Mouse (Mus musculus) forebrain, embryonic 12.5 days (tissue): ENCODE data around the gene Pfdn5. TPM values are rescaled to one million over a fixed set of nuclear protein-coding genes. Genes with fewer than 3 reads are reported as not detected.

Experiments used
- ATAC-seq: fragments of 200-750 bp; cut with Nextera tagmentation; 2 replicates; pipeline ENCODE4 v1.8.0; 2017; ENCODE audit warnings: moderate TSS enrichment; ENCODE audit not compliant: low FRiP score
- H3K27ac ChIP-seq: fragments of 300-500 bp; sonication (generic); 2 replicates; pipeline ENCODE4 v1.5.1; 2016; ENCODE audit warnings: mild to moderate bottlenecking
- H3K27me3 ChIP-seq: fragments of 300-500 bp; sonication (generic); 2 replicates; pipeline ENCODE4 v1.6.1; 2016; ENCODE audit warnings: mild to moderate bottlenecking
- H3K36me3 ChIP-seq: fragments of 300-500 bp; sonication (generic); replicated peaks from 2 replicates; pipeline ENCODE4 v1.6.1; 2016; ENCODE audit warnings: mild to moderate bottlenecking
- H3K4me1 ChIP-seq: fragments of 300-500 bp; sonication (generic); 2 replicates; pipeline ENCODE4 v1.6.1; 2016
- H3K4me2 ChIP-seq: fragments of 300-500 bp; sonication (generic); 2 replicates; pipeline ENCODE4 v1.6.1; 2016; ENCODE audit warnings: mild to moderate bottlenecking, moderate library complexity
- H3K4me3 ChIP-seq: fragments of 300-500 bp; sonication (generic); replicated peaks from 2 replicates; pipeline ENCODE4 v1.5.1; 2016; ENCODE audit warnings: mild to moderate bottlenecking
- H3K9ac ChIP-seq: fragments of 300-500 bp; sonication (generic); 2 replicates; pipeline ENCODE4 v1.6.1; 2016; ENCODE audit warnings: mild to moderate bottlenecking
- H3K9me3 ChIP-seq: fragments of 300-500 bp; sonication (generic); 2 replicates; pipeline ENCODE4 v1.6.1; 2016
- WGBS: fragments of 180-500 bp; shearing (Covaris S2); methylation state at CpG from one replicate; pipeline ENCODE4 v1.1.7; 2016; 5-methylcytosine and 5-hydroxymethylcytosine counted together
- polyA plus RNA-seq: library from polyadenylated mRNA; unstranded; fragments of >200 nt; fragmentation: Nextera tagmentation; extraction: Ambion mirVana; gene quantifications from 2 replicates; pipeline ENCODE4 v1.2.1, GENCODE M21; 2016

The Pfdn5 gene
- polyA plus RNA-seq: 352 and 355 TPM in 2 replicates

DNA sequence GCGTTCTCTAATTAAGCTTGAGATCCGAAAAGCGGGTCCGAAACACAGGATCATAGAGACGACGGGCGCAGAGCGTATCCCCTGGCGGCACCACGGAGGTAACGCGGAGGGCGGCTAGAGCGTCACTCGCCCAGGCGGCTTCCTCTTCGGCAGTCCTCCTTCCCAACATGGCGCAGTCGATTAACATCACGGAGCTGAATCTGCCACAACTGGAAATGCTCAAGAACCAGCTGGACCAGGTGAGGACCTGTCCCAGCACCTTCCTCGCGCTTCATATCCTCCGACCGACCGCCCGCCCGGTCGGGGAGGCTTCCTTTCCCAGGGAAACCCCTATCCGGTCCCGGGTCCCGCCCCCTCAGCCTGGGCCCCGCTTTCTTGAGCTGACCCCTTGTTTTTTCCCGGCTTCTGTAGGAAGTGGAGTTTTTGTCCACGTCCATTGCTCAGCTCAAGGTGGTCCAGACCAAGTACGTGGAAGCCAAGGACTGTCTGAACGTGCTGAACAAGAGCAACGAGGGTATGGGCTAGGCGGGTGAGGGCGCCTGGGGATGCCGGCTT is at the start of gene Pfdn5:
Gene Pfdn5 (plus strand): TSS at position 95 of the 555 bp plus-strand sequence.
- H3K36me3 ChIP-seq: peaks cover 62% of the 10 kb centered on the region
- H3K9me3 ChIP-seq: no peaks in the 10 kb centered on the region
- H3K9ac ChIP-seq: peak within 1 kb of the TSS; percentile 87
- peak within 1 kb of the TSS; percentile 68 for H3K27ac ChIP-seq
- peak; percentile 94 for ATAC-seq
- H3K4me1 ChIP-seq: peaks cover 14% of the 10 kb centered on the region
- H3K27me3 ChIP-seq: no peaks in the 10 kb centered on the region
- peak within 1 kb of the TSS; percentile 83 for H3K4me3 ChIP-seq
- WGBS: under 1% methylated on average over 40 of the region's 40 CpGs
- peak within 1 kb of the TSS; percentile 75 for H3K4me2 ChIP-seq

DNA sequence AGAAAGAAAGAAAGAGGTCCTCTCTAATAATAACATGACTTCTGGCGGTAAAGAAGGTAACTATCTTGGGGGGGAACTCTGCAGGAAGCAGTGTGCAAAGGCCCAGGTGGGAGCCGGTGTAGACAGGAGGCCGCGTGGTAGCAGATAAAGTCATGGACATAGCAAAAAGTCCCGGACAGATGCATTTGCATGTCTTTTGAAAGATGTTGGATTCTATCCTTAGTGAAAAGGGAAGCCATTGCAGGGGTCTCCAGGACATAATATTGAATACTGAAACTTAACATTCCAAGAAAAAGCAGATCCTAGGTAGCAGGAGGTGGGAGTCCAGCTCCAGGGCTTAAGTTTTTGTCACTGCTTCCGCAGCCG is 47.2 kb upstream of the Pfdn5 start:
- peak overlapping the region; percentile 73 for H3K27ac ChIP-seq
- H3K9me3 ChIP-seq: no peaks in the 10 kb centered on the region
- H3K9ac ChIP-seq: peak overlapping the region; percentile 88
- peaks cover 18% of the 10 kb centered on the region for H3K4me1 ChIP-seq
- 35% methylated on average over 7 of the region's 7 CpGs for whole genome bisulfite sequencing
- peaks cover 18% of the 10 kb centered on the region for H3K36me3 ChIP-seq
- H3K27me3 ChIP-seq: no peaks in the 10 kb centered on the region
- H3K4me2 ChIP-seq: peak overlapping the region; percentile 93
- H3K4me3 ChIP-seq: peak overlapping the region; percentile 92
- ATAC-seq: peak; percentile 24; the same call in 1 of the 2 replicates

DNA sequence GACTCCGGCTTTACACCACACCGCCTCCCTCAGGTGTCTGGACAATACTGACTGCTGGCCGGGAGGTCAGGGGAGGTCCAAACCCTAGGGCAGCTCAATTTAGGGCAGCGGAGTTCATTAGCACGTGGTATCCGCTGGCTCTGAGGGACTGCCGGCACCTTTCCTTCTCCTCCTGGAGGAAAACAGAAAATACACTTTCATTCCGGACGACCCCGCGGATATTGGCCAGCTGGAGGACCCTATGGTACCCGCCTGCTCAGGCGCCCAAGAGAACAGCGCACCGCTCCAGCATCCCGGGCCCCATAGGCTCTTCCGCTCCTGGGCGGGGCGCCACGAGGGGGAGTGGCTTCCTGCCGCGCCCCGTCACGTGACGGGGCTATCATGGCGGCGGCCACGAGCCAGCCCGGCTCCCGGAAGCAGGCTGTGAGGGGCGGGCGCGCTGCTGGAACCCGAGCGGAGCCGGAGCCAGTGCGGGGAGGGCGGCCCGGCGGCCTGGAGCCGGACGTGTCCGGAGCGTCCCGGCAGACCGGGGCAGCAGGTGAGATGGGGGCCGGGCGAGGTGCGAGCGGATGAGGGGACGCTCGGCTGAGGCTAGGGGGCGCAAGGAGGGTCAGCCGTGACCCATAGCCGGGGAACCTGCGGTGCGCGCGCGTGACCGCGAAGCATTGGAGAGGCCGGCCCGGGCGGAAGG is 46.7 kb upstream of the Pfdn5 start, which contains the start of gene Mfsd5:
Gene Mfsd5 (plus strand): TSS at position 363 of the 691 bp plus-strand sequence.
- H3K27ac ChIP-seq: peak within 1 kb of the TSS; percentile 73
- H3K9me3 ChIP-seq: no peaks in the 10 kb centered on the region
- H3K4me1 ChIP-seq: peaks cover 18% of the 10 kb centered on the region
- H3K9ac ChIP-seq: peak within 1 kb of the TSS; percentile 88
- no peaks in the 10 kb centered on the region for H3K27me3 ChIP-seq
- WGBS: under 1% methylated on average over 65 of the region's 65 CpGs
- peak within 1 kb of the TSS; percentile 92 for H3K4me3 ChIP-seq
- ATAC-seq: peak; percentile 98
- H3K36me3 ChIP-seq: peaks cover 18% of the 10 kb centered on the region
- peak within 1 kb of the TSS; percentile 93 for H3K4me2 ChIP-seq

DNA sequence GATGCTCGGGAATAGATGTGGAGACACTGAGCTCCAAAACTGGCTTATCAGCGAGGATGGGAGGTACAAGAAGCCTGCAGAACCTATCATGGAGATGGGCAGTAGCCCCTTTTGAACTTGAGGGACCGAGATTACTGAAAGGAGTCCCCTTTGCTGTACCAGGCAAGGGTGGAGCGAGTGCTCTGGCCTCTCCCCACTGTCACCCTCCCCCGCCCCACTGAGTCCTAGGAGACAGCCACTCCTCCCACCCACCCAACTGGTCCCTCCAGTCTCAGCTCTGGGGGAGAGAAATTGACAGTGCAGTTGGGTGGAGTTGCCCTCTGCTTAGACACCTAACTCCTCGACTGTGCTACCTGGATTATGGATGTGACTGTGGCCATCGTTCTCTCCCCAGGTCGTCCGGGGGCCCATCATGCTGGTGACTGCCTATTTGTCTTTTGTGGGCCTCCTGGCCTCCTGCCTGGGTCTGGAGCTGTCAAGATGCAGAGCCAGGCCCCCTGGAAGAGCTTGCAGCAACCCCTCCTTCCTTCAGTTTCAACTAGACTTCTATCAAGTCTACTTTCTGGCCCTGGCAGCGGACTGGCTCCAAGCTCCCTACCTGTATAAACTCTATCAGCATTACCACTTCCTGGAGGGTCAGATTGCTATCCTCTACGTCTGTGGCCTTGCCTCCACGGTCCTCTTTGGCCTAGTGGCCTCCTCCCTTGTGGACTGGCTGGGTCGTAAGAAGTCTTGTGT is 46.0 kb upstream of the Pfdn5 start:
- Histone ChIP-seq H3K4me2 (peak overlapping the region; percentile 93), H3K27ac (peak overlapping the region; percentile 73), H3K27me3 (no peaks in the 10 kb centered on the region), H3K36me3 (peaks cover 18% of the 10 kb centered on the region), H3K4me1 (peaks cover 18% of the 10 kb centered on the region), H3K9me3 (no peaks in the 10 kb centered on the region), H3K4me3 (peak overlapping the region; percentile 92), H3K9ac (peak overlapping the region; percentile 88)
- WGBS: 28% methylated on average over 13 of the region's 13 CpGs
- peak; percentile 34; the same call in 1 of the 2 replicates for ATAC-seq

DNA sequence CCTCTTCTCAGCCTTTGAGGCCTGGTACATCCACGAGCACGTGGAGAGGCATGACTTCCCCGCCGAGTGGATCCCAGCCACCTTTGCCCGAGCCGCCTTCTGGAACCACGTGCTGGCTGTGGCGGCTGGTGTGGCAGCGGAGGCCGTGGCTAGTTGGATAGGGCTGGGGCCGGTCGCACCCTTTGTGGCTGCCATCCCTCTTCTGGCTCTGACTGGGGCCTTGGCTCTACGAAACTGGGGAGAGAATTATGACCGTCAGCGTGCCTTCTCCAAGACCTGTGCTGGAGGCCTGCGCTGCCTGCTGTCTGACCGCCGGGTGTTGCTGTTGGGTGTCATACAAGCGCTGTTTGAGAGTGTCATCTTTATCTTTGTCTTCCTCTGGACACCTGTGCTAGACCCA is 45.3 kb upstream of the Pfdn5 start:
- H3K4me3 ChIP-seq: peak overlapping the region; percentile 92
- no peaks in the 10 kb centered on the region for H3K27me3 ChIP-seq
- H3K36me3 ChIP-seq: peaks cover 18% of the 10 kb centered on the region
- no peak for ATAC-seq
- H3K4me1 ChIP-seq: peaks cover 18% of the 10 kb centered on the region
- peak overlapping the region; percentile 93 for H3K4me2 ChIP-seq
- H3K9ac ChIP-seq: 0 out of 2 replicates have a peak overlapping the region, but pooled peaks have one; percentile 88
- 98% methylated on average over 19 of the region's 19 CpGs for WGBS
- H3K27ac ChIP-seq: no peak overlapping the region
- H3K9me3 ChIP-seq: no peaks in the 10 kb centered on the region

DNA sequence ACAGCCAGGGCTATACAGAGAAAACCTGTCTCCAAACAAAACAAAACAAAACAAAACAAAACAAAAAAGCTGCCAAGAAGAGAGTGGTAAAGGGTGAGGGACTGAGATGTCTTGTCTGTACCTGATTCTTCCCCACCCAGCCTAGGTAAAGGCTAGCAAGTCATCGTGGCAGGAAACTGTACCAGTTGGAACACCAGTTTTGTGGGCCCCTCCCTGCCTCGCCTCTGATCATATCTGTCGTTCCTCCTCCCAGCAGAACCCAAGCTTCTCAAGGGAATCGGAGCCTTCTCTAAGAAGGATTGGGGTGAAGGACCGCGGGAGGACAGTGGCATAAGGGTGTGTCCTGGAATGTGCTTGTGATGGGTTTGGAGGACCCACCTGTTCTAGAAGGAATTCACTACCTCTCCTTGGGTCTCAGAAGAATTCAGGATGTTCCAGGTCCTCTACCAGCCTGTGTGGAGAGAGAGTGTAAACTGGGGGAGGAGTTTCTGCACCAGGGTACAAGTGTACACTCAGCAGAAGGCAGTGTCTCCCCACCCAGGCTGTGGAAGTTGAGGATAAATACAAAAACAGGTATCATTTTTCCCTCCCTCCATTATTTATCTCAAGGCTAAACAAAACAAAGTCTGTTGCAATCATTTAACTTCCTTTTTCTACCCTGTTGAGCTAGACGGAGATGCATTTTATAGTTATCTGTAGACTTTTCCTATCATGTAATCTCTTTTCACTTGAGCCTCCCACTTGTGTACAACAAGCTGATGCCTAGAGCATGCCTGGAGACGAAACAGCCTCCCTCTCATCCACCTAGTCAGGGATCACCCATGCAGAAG is 43.2 kb upstream of the Pfdn5 start:
- WGBS: 92% methylated on average over 8 of the region's 8 CpGs
- no peaks in the 10 kb centered on the region for H3K27me3 ChIP-seq
- no peaks in the 10 kb centered on the region for H3K9me3 ChIP-seq
- H3K4me3 ChIP-seq: no peak overlapping the region
- no peak overlapping the region for H3K9ac ChIP-seq
- peaks cover 18% of the 10 kb centered on the region for H3K4me1 ChIP-seq
- ATAC-seq: no peak
- H3K36me3 ChIP-seq: peaks cover 18% of the 10 kb centered on the region
- H3K4me2 ChIP-seq: no peak overlapping the region
- H3K27ac ChIP-seq: no peak overlapping the region

DNA sequence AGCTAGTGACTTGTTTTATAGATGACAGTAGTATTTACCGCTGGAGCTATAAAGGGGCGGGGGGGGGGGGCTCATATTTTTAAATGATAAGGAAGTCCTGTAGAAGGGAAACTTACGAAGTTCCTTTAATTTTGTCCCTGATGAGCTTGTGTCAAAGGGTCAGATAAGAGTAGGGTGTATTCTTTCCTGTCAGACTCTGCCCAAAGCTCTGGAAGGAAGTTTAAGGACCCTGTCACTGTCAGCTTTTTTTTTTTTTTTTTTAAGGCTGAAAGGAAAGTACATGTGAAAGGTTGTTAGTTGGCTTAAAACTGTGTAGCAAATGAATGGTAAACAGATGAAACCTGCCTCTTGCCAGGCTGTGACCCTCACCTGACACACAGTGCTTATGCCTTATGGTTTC is 42.3 kb upstream of the Pfdn5 start:
- WGBS: 79% methylated on average over 3 of the region's 3 CpGs
- no peak overlapping the region for H3K9ac ChIP-seq
- no peak overlapping the region for H3K4me2 ChIP-seq
- no peak for ATAC-seq
- no peaks in the 10 kb centered on the region for H3K9me3 ChIP-seq
- H3K36me3 ChIP-seq: peaks cover 18% of the 10 kb centered on the region
- H3K27ac ChIP-seq: no peak overlapping the region
- H3K4me1 ChIP-seq: peaks cover 18% of the 10 kb centered on the region
- H3K4me3 ChIP-seq: no peak overlapping the region
- no peaks in the 10 kb centered on the region for H3K27me3 ChIP-seq

DNA sequence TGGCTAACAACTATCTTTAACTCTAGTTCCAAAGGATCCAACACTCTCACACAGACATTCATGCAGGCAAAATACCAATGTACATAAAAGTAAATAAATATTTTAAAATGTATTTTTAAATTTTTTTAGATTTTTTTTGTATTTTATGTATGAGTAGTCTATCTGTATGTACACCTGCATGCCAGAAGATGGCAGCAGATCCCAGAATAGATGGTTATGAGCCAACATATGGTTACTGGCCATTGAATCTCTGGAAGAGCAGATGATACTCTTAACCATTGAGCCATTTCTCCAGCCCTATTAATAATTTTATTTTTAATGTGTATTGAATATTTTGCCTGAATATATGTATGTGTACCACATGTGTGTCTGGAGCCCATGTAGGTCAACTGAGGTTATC is 38.5 kb upstream of the Pfdn5 start:
- H3K27me3 ChIP-seq: no peaks in the 10 kb centered on the region

DNA sequence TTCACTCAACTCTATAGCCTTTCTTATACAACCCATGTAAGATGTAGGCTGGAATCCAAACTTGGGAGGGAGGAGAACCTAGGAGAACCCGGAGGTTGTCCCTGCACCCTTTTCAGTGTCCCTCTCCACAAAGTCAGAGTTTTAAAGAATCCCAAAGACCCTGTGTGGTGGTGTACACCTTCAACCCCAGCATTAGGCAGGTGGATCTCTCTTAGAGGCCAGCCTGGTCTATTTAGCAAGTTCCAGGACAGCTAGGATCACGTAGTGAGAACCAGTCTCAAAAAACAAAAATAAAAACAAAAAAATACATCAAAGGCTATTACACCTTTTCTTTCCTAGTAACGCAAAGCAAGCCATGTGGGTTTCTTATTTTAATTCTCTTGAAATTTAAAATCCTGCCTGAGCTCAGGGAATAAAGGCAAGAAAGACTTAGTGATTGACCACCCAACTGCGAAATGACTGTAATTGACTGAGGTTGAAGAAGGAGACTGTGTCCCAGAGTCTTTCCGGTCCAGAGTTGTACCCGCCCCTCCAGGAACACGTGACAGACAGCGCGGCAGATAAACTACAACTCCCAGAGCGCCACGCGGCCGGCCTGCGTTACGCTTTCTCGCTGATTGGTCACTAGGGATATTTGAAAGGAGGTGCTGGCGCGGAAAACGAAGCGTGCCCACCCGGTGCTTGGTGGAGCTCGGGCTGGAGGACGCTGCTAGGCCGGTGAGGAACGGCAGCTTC is 30.1 kb upstream of the Pfdn5 start, which contains the start of gene Espl1:
Gene Espl1 (plus strand): TSS at position 634 of the 735 bp plus-strand sequence.
- Histone ChIP-seq H3K27ac (0 out of 2 replicates have a peak within 1 kb of the TSS, but pooled peaks have one; percentile 31), H3K27me3 (no peaks in the 10 kb centered on the region), H3K9ac (peak within 1 kb of the TSS; percentile 63), H3K9me3 (no peaks in the 10 kb centered on the region), H3K4me3 (peak within 1 kb of the TSS; percentile 68), H3K36me3 (peaks cover 29% of the 10 kb centered on the region), H3K4me2 (peak within 1 kb of the TSS; percentile 93), H3K4me1 (peaks cover 12% of the 10 kb centered on the region)
- 7% methylated on average over 25 of the region's 25 CpGs for WGBS
- ATAC-seq: peak; percentile 99

More for the DNA sequence above, 38.5 kb upstream of the Pfdn5 start:
- no peak overlapping the region for H3K4me3 ChIP-seq
- no peak overlapping the region for H3K27ac ChIP-seq
- no peak overlapping the region for H3K9ac ChIP-seq
- 0 out of 2 replicates have a peak, but pooled peaks cover 2% of the 10 kb centered on the region for H3K36me3 ChIP-seq
- H3K4me1 ChIP-seq: no peaks in the 10 kb centered on the region
- no peak overlapping the region for H3K4me2 ChIP-seq
- no peaks in the 10 kb centered on the region for H3K9me3 ChIP-seq
- no peak for ATAC-seq

DNA sequence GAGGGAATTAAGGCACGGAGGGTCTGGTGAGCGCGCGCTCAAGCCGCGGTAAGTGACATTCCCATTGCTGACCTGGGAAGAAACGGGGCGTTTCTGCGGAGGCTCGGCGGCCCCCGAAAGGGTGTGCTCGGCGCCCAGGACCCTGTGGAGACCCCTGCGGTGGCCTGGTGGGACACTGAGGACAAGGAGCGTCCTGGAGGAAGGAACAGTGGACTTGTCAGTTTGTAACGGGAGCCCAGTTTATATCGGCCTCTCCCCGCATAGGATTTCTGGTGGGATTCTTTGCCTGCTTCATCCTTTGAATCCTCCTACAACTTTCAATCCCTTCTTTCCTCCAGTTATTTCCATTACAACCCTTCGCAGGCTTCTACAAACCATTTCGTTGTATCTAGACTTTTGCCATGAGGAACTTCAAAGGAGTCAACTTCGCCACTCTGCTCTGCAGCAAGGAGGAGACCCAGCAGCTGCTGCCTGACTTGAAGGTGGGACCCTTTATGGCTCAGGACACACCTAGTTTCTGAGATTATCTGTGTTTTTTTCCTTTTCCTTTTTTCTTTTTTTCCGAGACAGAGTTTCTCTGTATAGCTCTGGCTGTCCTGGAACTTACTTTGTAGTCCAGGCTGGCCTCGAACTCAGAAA is 29.4 kb upstream of the Pfdn5 start:
- 4% methylated on average over 24 of the region's 24 CpGs for whole genome bisulfite sequencing
- H3K27ac ChIP-seq: no peak overlapping the region
- ATAC-seq: peak; percentile 70

DNA sequence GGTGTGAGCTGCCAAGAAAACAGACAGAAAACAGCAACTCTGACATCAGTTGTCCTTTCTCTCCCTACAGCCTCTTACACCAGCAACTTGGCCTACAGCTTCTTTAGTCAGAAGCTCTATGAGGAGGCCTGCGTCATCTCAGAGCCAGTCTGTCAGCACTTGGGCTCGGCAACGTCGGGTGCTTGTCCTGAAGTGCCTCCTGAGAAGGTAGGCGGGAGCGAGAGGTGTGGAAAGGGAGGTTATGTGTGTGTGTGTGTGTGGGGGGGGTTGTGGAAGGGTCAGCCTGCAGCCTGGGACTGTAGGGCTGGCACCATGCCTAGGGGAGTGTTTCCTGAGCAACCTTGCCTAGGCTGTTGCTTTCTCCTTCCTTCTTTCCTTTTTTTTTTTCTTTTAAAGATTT is 23.4 kb upstream of the Pfdn5 start:
- Histone ChIP-seq H3K4me1 (no peaks in the 10 kb centered on the region), H3K27ac (no peak overlapping the region), H3K4me2 (no peak overlapping the region), H3K36me3 (peaks cover 87% of the 10 kb centered on the region), H3K4me3 (no peak overlapping the region), H3K9me3 (no peaks in the 10 kb centered on the region), H3K9ac (no peak overlapping the region), H3K27me3 (no peaks in the 10 kb centered on the region)
- 97% methylated on average over 6 of the region's 6 CpGs for WGBS
- ATAC-seq: no peak

More for the DNA sequence above, 29.4 kb upstream of the Pfdn5 start:
- peak overlapping the region; percentile 63 for H3K9ac ChIP-seq
- peaks cover 12% of the 10 kb centered on the region for H3K4me1 ChIP-seq
- H3K36me3 ChIP-seq: peaks cover 36% of the 10 kb centered on the region
- H3K27me3 ChIP-seq: no peaks in the 10 kb centered on the region
- peak overlapping the region; percentile 93 for H3K4me2 ChIP-seq
- H3K4me3 ChIP-seq: peak overlapping the region; percentile 68
- H3K9me3 ChIP-seq: no peaks in the 10 kb centered on the region
